Mouse (Mus musculus) heart, embryonic 11.5 days (tissue): ENCODE data around the gene Serf2. TPM values are rescaled to one million over a fixed set of nuclear protein-coding genes. Genes with fewer than 3 reads are reported as not detected.

Experiments
- ATAC-seq: fragments of 200-750 bp; cut with Nextera tagmentation; replicated peaks from 2 replicates; pipeline ENCODE4 v1.8.0; 2017; ENCODE audit warnings: moderate library complexity; ENCODE audit not compliant: insufficient number of reproducible peaks, low FRiP score, low TSS enrichment
- H3K27ac ChIP-seq: fragments of 300-500 bp; sonication (generic); 2 replicates; pipeline ENCODE4 v1.5.1; 2014; ENCODE audit warnings: mild to moderate bottlenecking, low read depth, low read length
- H3K27me3 ChIP-seq: fragments of 300-500 bp; sonication (generic); 2 replicates; pipeline ENCODE4 v1.6.1; 2014; ENCODE audit warnings: mild to moderate bottlenecking, low read length, mixed read lengths; ENCODE audit not compliant: control insufficient read depth, insufficient read depth
- H3K36me3 ChIP-seq: fragments of 300-500 bp; sonication (generic); 2 replicates; pipeline ENCODE4 v1.6.1; 2014; ENCODE audit warnings: mild to moderate bottlenecking, low read length, moderate library complexity, mixed read lengths; ENCODE audit not compliant: control insufficient read depth, insufficient read depth
- H3K4me1 ChIP-seq: fragments of 300-500 bp; sonication (generic); 2 replicates; pipeline ENCODE4 v1.6.1; 2014; ENCODE audit warnings: low read length; ENCODE audit not compliant: control insufficient read depth, insufficient read depth
- H3K4me2 ChIP-seq: fragments of 300-500 bp; sonication (generic); 2 replicates; pipeline ENCODE4 v1.6.1; 2014; ENCODE audit warnings: mild to moderate bottlenecking, moderate library complexity
- H3K4me3 ChIP-seq: fragments of 300-500 bp; sonication (generic); 2 replicates; pipeline ENCODE4 v1.5.1; 2014; ENCODE audit warnings: low read depth, low read length
- H3K9ac ChIP-seq: fragments of 300-500 bp; sonication (generic); 2 replicates; pipeline ENCODE4 v1.6.1; 2014; ENCODE audit warnings: mild to moderate bottlenecking, low read depth, low read length, moderate library complexity
- H3K9me3 ChIP-seq: fragments of 300-500 bp; sonication (generic); replicated peaks from 2 replicates; pipeline ENCODE4 v1.6.1; 2016; ENCODE audit warnings: low read length; ENCODE audit not compliant: control insufficient read depth
- WGBS: fragments of 180-500 bp; shearing (Covaris S2); extraction: QIAGEN DNeasy Blood & Tissue Kit; methylation state at CpG from one replicate; pipeline ENCODE4 v1.1.7; 2014; ENCODE audit not compliant: insufficient replicate concordance; 5-methylcytosine and 5-hydroxymethylcytosine counted together
- polyA plus RNA-seq: library from polyadenylated mRNA; unstranded; fragments of >200 nt; fragmentation: Nextera tagmentation; extraction: Ambion mirVana; gene quantifications from 2 replicates; pipeline ENCODE4 v1.2.1, GENCODE M21; 2014

Serf2 gene
- polyA plus RNA-seq: 603 and 608 TPM in 2 replicates

DNA sequence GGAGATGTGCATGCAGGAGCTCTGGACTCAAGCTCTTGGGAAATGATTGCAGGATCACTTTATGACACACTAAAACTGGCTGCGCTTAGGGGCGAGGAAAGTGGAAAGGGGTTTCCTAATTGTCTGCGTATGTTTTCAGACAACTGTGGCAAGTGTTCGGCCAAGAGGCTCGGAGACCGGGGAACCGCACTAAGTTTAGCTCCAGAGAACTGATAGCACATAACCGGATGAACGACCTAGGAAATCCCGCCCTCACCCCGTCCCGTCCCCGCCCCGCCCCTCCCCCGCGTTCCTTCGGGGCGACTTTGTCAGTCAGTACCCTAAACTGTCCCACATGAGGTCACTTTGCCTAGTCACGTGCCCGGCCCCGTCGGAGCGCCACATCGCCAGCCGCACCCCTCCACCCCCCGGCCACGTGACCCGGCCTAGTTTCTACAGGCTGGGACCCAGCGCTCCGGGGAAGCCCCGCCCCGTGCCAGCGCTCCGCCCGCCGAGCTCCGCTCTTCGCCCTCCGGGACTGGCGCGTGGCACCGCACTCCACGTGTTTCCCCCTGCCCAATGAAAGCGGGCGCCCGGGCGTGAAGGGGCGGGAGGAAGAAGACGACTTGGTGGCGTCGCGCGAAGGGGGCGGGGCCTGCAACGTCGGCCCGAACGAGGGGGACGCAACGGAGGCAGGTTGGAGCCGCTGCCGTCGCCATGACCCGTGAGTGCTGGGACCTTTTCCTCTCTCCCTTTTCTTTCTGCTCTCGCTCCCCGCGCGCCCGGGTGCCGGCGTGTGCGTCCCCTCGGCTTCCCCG lies at the start of gene Serf2:
TSS of gene Serf2 (plus strand) at position 457 of the 797 bp plus-strand sequence.
- WGBS: under 1% methylated on average over 70 of the region's 74 CpGs
- Histone ChIP-seq H3K27me3 (no peaks in the 10 kb centered on the region), H3K36me3 (peaks cover 9% of the 10 kb centered on the region; the same call in 1 of the 2 replicates), H3K9ac (peak within 1 kb of the TSS; percentile 99), H3K27ac (peak within 1 kb of the TSS; percentile 91), H3K4me2 (peak within 1 kb of the TSS; percentile 96), H3K4me1 (peaks cover 23% of the 10 kb centered on the region), H3K9me3 (no peaks in the 10 kb centered on the region), H3K4me3 (peak within 1 kb of the TSS; percentile 100)
- peak; percentile 98 for ATAC-seq

GRCm38 (mm10) chr2:121403296-121403695 lies 45.7 kb upstream of the Serf2 start:
- Histone ChIP-seq H3K9me3 (no peaks in the 10 kb centered on the region), H3K4me3 (no peak overlapping the region), H3K9ac (no peak overlapping the region), H3K36me3 (no peaks in the 10 kb centered on the region), H3K27me3 (no peaks in the 10 kb centered on the region), H3K4me2 (no peak overlapping the region), H3K27ac (no peak overlapping the region), H3K4me1 (no peaks in the 10 kb centered on the region)
- ATAC-seq: no peak

DNA sequence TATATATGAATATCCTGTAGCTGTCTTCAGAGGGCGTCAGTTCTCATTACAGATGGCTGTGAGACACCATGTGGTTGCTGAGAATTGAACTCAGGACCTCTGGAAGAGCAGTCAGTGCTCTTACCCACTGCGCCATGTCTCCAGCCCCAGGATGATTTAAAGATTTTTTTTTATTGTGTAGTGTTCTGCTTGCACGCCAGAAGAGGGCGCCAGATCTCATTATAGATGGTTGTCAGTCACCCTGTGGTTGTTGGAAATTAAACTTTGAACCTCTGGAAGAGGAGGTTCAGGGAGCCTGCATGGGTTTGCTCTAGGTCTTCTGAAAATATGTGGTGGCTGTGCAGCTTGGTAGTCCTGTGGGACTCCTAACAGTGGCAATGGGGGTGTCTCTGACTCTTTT lies 40.8 kb upstream of the Serf2 start:
- Histone ChIP-seq H3K27ac (no peak overlapping the region), H3K27me3 (no peaks in the 10 kb centered on the region), H3K4me1 (no peaks in the 10 kb centered on the region), H3K36me3 (no peaks in the 10 kb centered on the region), H3K9ac (no peak overlapping the region), H3K4me3 (no peak overlapping the region), H3K9me3 (no peaks in the 10 kb centered on the region), H3K4me2 (no peak overlapping the region)
- WGBS: 39% methylated on average over 4 of the region's 4 CpGs
- no peak for ATAC-seq

- Histone ChIP-seq H3K4me1 (peaks cover 16% of the 10 kb centered on the region), H3K36me3 (no peaks in the 10 kb centered on the region), H3K4me2 (peak overlapping the region; percentile 79), H3K27me3 (no peaks in the 10 kb centered on the region), H3K9me3 (no peaks in the 10 kb centered on the region), H3K27ac (peak overlapping the region; percentile 99), H3K4me3 (peak overlapping the region; percentile 97), H3K9ac (peak overlapping the region; percentile 84)
- 9% methylated on average over 4 of the region's 4 CpGs for WGBS
- ATAC-seq: 0 out of 2 replicates have a peak, but pooled peaks have one; percentile 1
These were observed 36.1 kb upstream of the Serf2 start for GRCm38 (mm10) chr2:121412843-121413386.

DNA sequence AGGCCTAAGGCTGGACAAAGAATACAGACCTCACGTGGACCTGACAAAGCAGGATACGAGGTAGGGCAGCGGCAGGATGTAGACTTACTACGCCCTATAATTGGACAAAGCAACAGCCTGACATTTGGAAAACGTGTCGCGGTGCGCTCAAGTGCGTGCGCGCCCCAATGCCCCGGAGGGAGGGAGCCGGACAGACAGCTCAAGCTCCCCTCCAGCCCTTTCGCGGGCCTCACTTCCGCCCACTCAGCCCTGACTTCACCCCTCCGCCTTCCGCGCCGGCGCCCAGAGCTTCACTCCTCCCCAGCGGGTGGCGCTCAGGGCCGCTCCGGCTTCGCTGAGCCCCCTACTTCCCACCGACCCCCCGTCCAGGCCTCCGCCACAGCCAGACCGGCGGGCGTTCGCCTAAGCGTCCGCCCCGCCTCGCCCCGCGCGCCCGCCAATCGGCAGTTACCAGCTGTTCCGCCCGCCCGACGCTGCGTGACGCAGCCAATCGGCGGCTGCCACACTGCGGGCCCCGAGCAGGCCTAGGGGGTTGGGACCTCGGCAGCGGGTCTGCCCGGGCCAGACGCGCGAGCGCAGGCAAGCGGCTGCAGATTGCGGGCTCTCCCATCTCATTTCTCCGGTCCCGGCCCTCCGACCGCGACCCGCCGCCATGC lies 35.5 kb upstream of the Serf2 start, which contains the start of the genes Pdia3 and Catsper2:
TSS of gene Pdia3 (plus strand) at position 389 of the 656 bp plus-strand sequence.
TSS of gene Catsper2 (minus strand) at position 406 of the 656 bp plus-strand sequence.
- Histone ChIP-seq H3K4me2 (peak within 1 kb of the TSS; percentile 79), H3K4me1 (peaks cover 16% of the 10 kb centered on the region), H3K9me3 (no peaks in the 10 kb centered on the region), H3K36me3 (peaks cover 3% of the 10 kb centered on the region), H3K4me3 (peak within 1 kb of the TSS; percentile 97), H3K27ac (peak within 1 kb of the TSS; percentile 99), H3K9ac (peak within 1 kb of the TSS; percentile 99), H3K27me3 (no peaks in the 10 kb centered on the region)
- WGBS: under 1% methylated on average over 64 of the region's 68 CpGs
- peak; percentile 99 for ATAC-seq

DNA sequence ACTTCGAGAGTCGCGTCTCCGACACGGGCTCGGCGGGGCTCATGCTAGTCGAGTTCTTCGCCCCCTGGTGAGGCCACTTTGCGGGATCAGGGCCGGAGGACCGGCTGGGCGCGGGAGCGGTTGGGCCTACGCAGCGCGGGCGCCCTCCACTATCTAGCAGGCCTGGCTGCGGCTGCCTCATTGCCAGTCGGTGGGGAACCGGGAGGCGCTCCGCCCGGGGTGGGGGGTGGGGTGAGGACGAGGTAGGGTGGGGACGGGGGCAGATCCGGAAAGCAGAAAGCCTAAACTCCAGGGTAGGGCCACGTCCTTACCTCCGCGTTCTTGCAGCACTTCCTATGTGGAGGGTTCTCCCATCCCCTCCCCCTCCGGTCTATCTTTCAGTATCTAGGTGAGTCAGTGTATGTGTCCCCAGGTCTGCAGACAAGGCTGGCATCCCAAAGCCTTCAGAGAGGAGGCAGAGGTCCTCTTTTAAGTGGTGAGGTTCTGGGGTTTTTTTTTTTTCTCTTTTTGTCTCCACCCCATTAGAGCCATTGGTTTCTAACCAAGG lies 34.8 kb upstream of the Serf2 start:
- H3K4me1 ChIP-seq: peaks cover 16% of the 10 kb centered on the region
- peak overlapping the region; percentile 97 for H3K4me3 ChIP-seq
- H3K9ac ChIP-seq: peak overlapping the region; percentile 99
- H3K9me3 ChIP-seq: no peaks in the 10 kb centered on the region
- H3K4me2 ChIP-seq: peak overlapping the region; percentile 79
- no peaks in the 10 kb centered on the region for H3K27me3 ChIP-seq
- peak; percentile 62 for ATAC-seq
- peak overlapping the region; percentile 99 for H3K27ac ChIP-seq
- peaks cover 7% of the 10 kb centered on the region for H3K36me3 ChIP-seq
- under 1% methylated on average over 32 of the region's 32 CpGs for WGBS

DNA sequence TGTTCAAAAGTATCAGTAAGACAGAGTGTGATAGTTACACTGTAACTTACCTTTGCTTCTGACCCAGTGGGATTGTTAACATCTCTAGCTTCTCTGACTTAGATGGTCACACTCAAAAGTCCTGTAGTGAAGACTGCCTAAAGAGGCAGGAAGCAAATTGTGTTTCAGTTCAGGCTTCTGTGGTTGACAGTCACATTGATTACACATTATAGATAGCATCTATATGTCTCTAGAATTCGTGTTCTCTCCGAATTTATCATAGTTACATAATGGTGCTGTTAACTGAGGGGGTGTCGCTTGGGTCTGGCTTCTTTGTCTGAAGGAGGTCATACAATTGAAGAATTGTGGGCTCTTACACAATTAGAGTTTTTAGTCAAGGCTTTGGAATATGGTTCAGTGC lies 33.9 kb upstream of the Serf2 start:
- H3K27me3 ChIP-seq: no peaks in the 10 kb centered on the region
- H3K4me2 ChIP-seq: peak overlapping the region; percentile 79
- H3K27ac ChIP-seq: no peak overlapping the region
- H3K4me3 ChIP-seq: peak overlapping the region; percentile 97
- H3K9ac ChIP-seq: peak overlapping the region; percentile 69
- H3K9me3 ChIP-seq: no peaks in the 10 kb centered on the region
- peaks cover 16% of the 10 kb centered on the region for H3K4me1 ChIP-seq
- 53% methylated on average over 3 of the region's 3 CpGs for WGBS
- H3K36me3 ChIP-seq: peaks cover 7% of the 10 kb centered on the region
- ATAC-seq: no peak

GRCm38 (mm10) chr2:121415591-121415990 lies 33.4 kb upstream of the Serf2 start:
- Histone ChIP-seq H3K36me3 (peaks cover 7% of the 10 kb centered on the region), H3K27ac (no peak overlapping the region), H3K4me2 (peak overlapping the region; percentile 79), H3K9me3 (no peaks in the 10 kb centered on the region), H3K27me3 (no peaks in the 10 kb centered on the region), H3K9ac (0 out of 2 replicates have a peak overlapping the region, but pooled peaks have one; percentile 29), H3K4me3 (peak overlapping the region; percentile 97), H3K4me1 (peaks cover 16% of the 10 kb centered on the region)
- WGBS: 73% methylated on average over 3 of the region's 3 CpGs
- ATAC-seq: no peak
